Mouse (Mus musculus): ENCODE data around the gene Fetub.

Fetub gene

GRCm38 (mm10) chr16:22918034-22918433, at the start of gene Fetub:
Gene Fetub, plus strand, starts transcription at chr16:22918334.
- no peak for DNase-seq (ENCODE audit: low read depth, low spot score)

- DNase-seq (ENCODE audit: low read depth, low spot score) = no peak
Observed at GRCm38 (mm10) chr16:22872397-22872796, 45.7 kb upstream of the Fetub start.

- no peak for DNase-seq (ENCODE audit: low read depth, low spot score)
Observed at GRCm38 (mm10) chr16:22873369-22873768, 44.8 kb upstream of the Fetub start.

GRCm38 (mm10) chr16:22876218-22877043, 41.7 kb upstream of the Fetub start:
- peak; percentile 17 for DNase-seq (ENCODE audit: low read depth, low spot score)

GRCm38 (mm10) chr16:22877660-22878390, 40.3 kb upstream of the Fetub start:
- DNase-seq (ENCODE audit: low read depth, low spot score) = no peak

- no peak for DNase-seq (ENCODE audit: low read depth, low spot score)
Observed at GRCm38 (mm10) chr16:22878716-22879115, 39.4 kb upstream of the Fetub start.

GRCm38 (mm10) chr16:22879945-22880595, 38.1 kb upstream of the Fetub start:
- no peak for DNase-seq (ENCODE audit: low read depth, low spot score)

GRCm38 (mm10) chr16:22880900-22881299, 37.2 kb upstream of the Fetub start:
- peak; percentile 13 for DNase-seq (ENCODE audit: low read depth, low spot score)

GRCm38 (mm10) chr16:22881487-22881886, 36.6 kb upstream of the Fetub start:
- no peak for DNase-seq (ENCODE audit: low read depth, low spot score)

GRCm38 (mm10) chr16:22883441-22883840, 34.7 kb upstream of the Fetub start:
- DNase-seq (ENCODE audit: low read depth, low spot score) = no peak

GRCm38 (mm10) chr16:22885356-22885755, 32.8 kb upstream of the Fetub start:
- DNase-seq (ENCODE audit: low read depth, low spot score) = no peak

GRCm38 (mm10) chr16:22886726-22887125, 31.4 kb upstream of the Fetub start:
- no peak for DNase-seq (ENCODE audit: low read depth, low spot score)

GRCm38 (mm10) chr16:22888835-22889234, 29.3 kb upstream of the Fetub start:
- no peak for DNase-seq (ENCODE audit: low read depth, low spot score)

- DNase-seq (ENCODE audit: low read depth, low spot score) = no peak
Observed at GRCm38 (mm10) chr16:22889716-22890115, 28.4 kb upstream of the Fetub start.

GRCm38 (mm10) chr16:22890683-22891510, 27.2 kb upstream of the Fetub start, which contains the start of gene Ahsg:
Gene Ahsg, plus strand, starts transcription at chr16:22891277.
- DNase-seq (ENCODE audit: low read depth, low spot score) = no peak

- DNase-seq (ENCODE audit: low read depth, low spot score) = no peak
Observed at GRCm38 (mm10) chr16:22891733-22892154, 26.4 kb upstream of the Fetub start.

- DNase-seq (ENCODE audit: low read depth, low spot score) = no peak
Observed at GRCm38 (mm10) chr16:22894095-22894494, 24.0 kb upstream of the Fetub start.

- DNase-seq (ENCODE audit: low read depth, low spot score) = no peak
Observed at GRCm38 (mm10) chr16:22896618-22897017, 21.5 kb upstream of the Fetub start.

GRCm38 (mm10) chr16:22899346-22899745, 18.8 kb upstream of the Fetub start:
- DNase-seq (ENCODE audit: low read depth, low spot score) = no peak

- no peak for DNase-seq (ENCODE audit: low read depth, low spot score)
Observed at GRCm38 (mm10) chr16:22899866-22900570, 18.1 kb upstream of the Fetub start.

- no peak for DNase-seq (ENCODE audit: low read depth, low spot score)
Observed at GRCm38 (mm10) chr16:22901326-22901725, 16.8 kb upstream of the Fetub start.

All from embryo, embryonic 11.5 days (tissue).